Mouse (Mus musculus): Measurements from ENCODE around the gene 1600002K03Rik.

- TF ChIP-seq CTCF (IDR thresholded peaks at IDR 0.05; ENCODE audit: extremely low read depth, insufficient read depth, low read length) (no peak), POLR2A (IDR thresholded peaks at IDR 0.05; ENCODE audit: extremely low read depth, insufficient read depth, low read length) (no peak)
These were observed 23.4 kb downstream of the 1600002K03Rik start for GRCm38 (mm10) chr10:80196167-80196566.
